Mouse (Mus musculus) c-Kit-negative CD71-positive TER-119-positive erythroid progenitor cells, embryonic 14.5 days (primary cell): Measurements from ENCODE around the gene Gng5.

ENCODE experiments used
- DNase-seq: peaks from one replicate; pipeline ENCODE4 v3.0.0-alpha.2; 2013; ENCODE audit warnings: low read depth, low spot score

The Gng5 gene

GRCm38 (mm10) chr3:146499431-146500002, at the start of gene Gng5, which contains the start of gene Spata1:
TSS of gene Gng5 (plus strand) at chr3:146499807.
TSS of gene Spata1 (minus strand) at chr3:146499753.
- DNase-seq = peak; percentile 73

GRCm38 (mm10) chr3:146450371-146450841, 49.2 kb upstream of the Gng5 start:
- peak; percentile 82 for DNase-seq

- no peak for DNase-seq
Observed at GRCm38 (mm10) chr3:146451375-146451774, 48.2 kb upstream of the Gng5 start.

- DNase-seq = no peak
Observed at GRCm38 (mm10) chr3:146462939-146463338, 36.7 kb upstream of the Gng5 start.

GRCm38 (mm10) chr3:146469226-146469625, 30.4 kb upstream of the Gng5 start:
- DNase-seq = no peak

GRCm38 (mm10) chr3:146472657-146473056, 26.9 kb upstream of the Gng5 start:
- no peak for DNase-seq

- DNase-seq = no peak
Observed at GRCm38 (mm10) chr3:146473741-146474140, 25.9 kb upstream of the Gng5 start.

- no peak for DNase-seq
Observed at GRCm38 (mm10) chr3:146474428-146474827, 25.2 kb upstream of the Gng5 start.

GRCm38 (mm10) chr3:146482044-146482443, 17.6 kb upstream of the Gng5 start:
- DNase-seq = no peak

GRCm38 (mm10) chr3:146486464-146486863, 13.1 kb upstream of the Gng5 start:
- DNase-seq = peak; percentile 11

- no peak for DNase-seq
Observed at GRCm38 (mm10) chr3:146494941-146495340, 4.7 kb upstream of the Gng5 start.

- peak; percentile 36 for DNase-seq
Observed at GRCm38 (mm10) chr3:146498989-146499388, 618 bp upstream of the Gng5 start.

GRCm38 (mm10) chr3:146500003-146500809, 599 bp downstream of the Gng5 start:
- peak; percentile 47 for DNase-seq

GRCm38 (mm10) chr3:146500810-146501201, 1.2 kb downstream of the Gng5 start:
- DNase-seq = peak; percentile 9

- no peak for DNase-seq
Observed at GRCm38 (mm10) chr3:146501601-146502123, 2.1 kb downstream of the Gng5 start.

- no peak for DNase-seq
Observed at GRCm38 (mm10) chr3:146506711-146507110, 7.1 kb downstream of the Gng5 start.

GRCm38 (mm10) chr3:146520226-146520797, 20.7 kb downstream of the Gng5 start:
- DNase-seq = no peak

- DNase-seq = peak; percentile 82
Observed at GRCm38 (mm10) chr3:146520798-146521651, 21.4 kb downstream of the Gng5 start, which contains the start of gene Rpf1. TSS of gene Rpf1 (minus strand) at chr3:146521429.

GRCm38 (mm10) chr3:146521652-146522020, 22.0 kb downstream of the Gng5 start:
- DNase-seq = no peak

- DNase-seq = no peak
Observed at GRCm38 (mm10) chr3:146528335-146528734, 28.7 kb downstream of the Gng5 start.

GRCm38 (mm10) chr3:146534986-146535385, 35.4 kb downstream of the Gng5 start:
- no peak for DNase-seq
